Mouse (Mus musculus) forebrain, embryonic 10.5 days (tissue): ENCODE results near the gene Srsf1. TPM values are rescaled to one million over a fixed set of nuclear protein-coding genes. Genes with fewer than 3 reads are reported as not detected.

ENCODE experiments used
- DNase-seq: peaks from one replicate; pipeline ENCODE4 v3.0.0-alpha.2; 2017; ENCODE audit warnings: low spot score; ENCODE audit errors: extremely low spot score
- H3K27ac ChIP-seq: fragments of 300-500 bp; sonication (generic); 2 replicates; pipeline ENCODE4 v1.5.1; 2016; ENCODE audit warnings: mild to moderate bottlenecking
- H3K27me3 ChIP-seq: fragments of 300-500 bp; sonication (generic); 2 replicates; pipeline ENCODE4 v1.6.1; 2016; ENCODE audit warnings: mild to moderate bottlenecking; ENCODE audit not compliant: poor library complexity, severe bottlenecking
- H3K36me3 ChIP-seq: fragments of 300-500 bp; sonication (generic); replicated peaks from 2 replicates; pipeline ENCODE4 v1.6.1; 2016; ENCODE audit warnings: mild to moderate bottlenecking, moderate library complexity
- H3K4me1 ChIP-seq: fragments of 300-500 bp; sonication (generic); 2 replicates; pipeline ENCODE4 v1.6.1; 2016
- H3K4me3 ChIP-seq: fragments of 300-500 bp; sonication (generic); 2 replicates; pipeline ENCODE4 v1.5.1; 2016; ENCODE audit warnings: mild to moderate bottlenecking, moderate library complexity
- H3K9me3 ChIP-seq: fragments of 300-500 bp; sonication (generic); 2 replicates; pipeline ENCODE4 v1.6.1; 2016; ENCODE audit warnings: mild to moderate bottlenecking, moderate library complexity
- WGBS: fragments of 180-500 bp; shearing (Covaris S2); methylation state at CpG from one replicate; pipeline ENCODE4 v1.1.7; 2016; 5-methylcytosine and 5-hydroxymethylcytosine counted together
- polyA plus RNA-seq: library from polyadenylated mRNA; unstranded; fragments of >200 nt; fragmentation: Nextera tagmentation; extraction: Ambion mirVana; gene quantifications from 2 replicates; pipeline ENCODE4 v1.2.1, GENCODE M21; 2016

Gene Srsf1
- polyA plus RNA-seq, 1 experiment from 2014 or later: 404 TPM

GRCm38 (mm10) chr11:88090293-88090692 lies 43.1 kb downstream of the Srsf1 start:
- Histone ChIP-seq H3K9me3 (no peaks in the 10 kb centered on the region), H3K4me3 (no peak overlapping the region), H3K27ac (no peak overlapping the region), H3K36me3 (peaks cover 5% of the 10 kb centered on the region), H3K4me1 (peaks cover 43% of the 10 kb centered on the region), H3K27me3 (no peaks in the 10 kb centered on the region)
- 88% methylated on average over 5 of the region's 5 CpGs for WGBS
- no peak for DNase-seq

- H3K27me3 ChIP-seq: 0 out of 2 replicates have a peak, but pooled peaks cover 6% of the 10 kb centered on the region
- no peaks in the 10 kb centered on the region for H3K9me3 ChIP-seq
- peaks cover 29% of the 10 kb centered on the region for H3K4me1 ChIP-seq
- no peaks in the 10 kb centered on the region for H3K36me3 ChIP-seq
- no peak overlapping the region for H3K4me3 ChIP-seq
- no peak for DNase-seq
- no peak overlapping the region for H3K27ac ChIP-seq
- whole genome bisulfite sequencing: 88% methylated on average over 1 of the region's 1 CpGs
Observed at GRCm38 (mm10) chr11:88091949-88092348, 44.8 kb downstream of the Srsf1 start.

- peak overlapping the region; percentile 48; the same call in 1 of the 2 replicates for H3K27ac ChIP-seq
- peaks cover 22% of the 10 kb centered on the region for H3K27me3 ChIP-seq
- H3K9me3 ChIP-seq: no peaks in the 10 kb centered on the region
- peak overlapping the region; percentile 7; the same call in 1 of the 2 replicates for H3K4me3 ChIP-seq
- DNase-seq: no peak
- H3K4me1 ChIP-seq: peaks cover 55% of the 10 kb centered on the region
- peaks cover 9% of the 10 kb centered on the region for H3K36me3 ChIP-seq
- WGBS: 29% methylated on average over 4 of the region's 4 CpGs
Observed at GRCm38 (mm10) chr11:88097173-88097572, 50.0 kb downstream of the Srsf1 start.

GRCm38 (mm10) chr11:88098021-88098729 lies 51.0 kb downstream of the Srsf1 start, which contains the start of gene Cuedc1:
Cuedc1 (plus strand) TSS chr11:88098058.
- Histone ChIP-seq H3K27ac (peak within 1 kb of the TSS; percentile 100), H3K27me3 (peaks cover 22% of the 10 kb centered on the region), H3K4me1 (peaks cover 57% of the 10 kb centered on the region), H3K4me3 (peak within 1 kb of the TSS; percentile 97), H3K9me3 (no peaks in the 10 kb centered on the region), H3K36me3 (peaks cover 18% of the 10 kb centered on the region)
- no peak for DNase-seq
- 26% methylated on average over 17 of the region's 17 CpGs for WGBS

- H3K4me3 ChIP-seq: peak overlapping the region; percentile 97
- peaks cover 22% of the 10 kb centered on the region for H3K27me3 ChIP-seq
- under 1% methylated on average over 95 of the region's 95 CpGs for WGBS
- peak; percentile 78 for DNase-seq
- H3K36me3 ChIP-seq: peaks cover 23% of the 10 kb centered on the region
- H3K4me1 ChIP-seq: peaks cover 63% of the 10 kb centered on the region
- H3K27ac ChIP-seq: peak overlapping the region; percentile 100
- no peaks in the 10 kb centered on the region for H3K9me3 ChIP-seq
Observed at GRCm38 (mm10) chr11:88098787-88099598, 51.8 kb downstream of the Srsf1 start.

- WGBS: 0% methylated on average over 38 of the region's 38 CpGs
- Histone ChIP-seq H3K4me1 (peaks cover 69% of the 10 kb centered on the region), H3K36me3 (peaks cover 23% of the 10 kb centered on the region)
Observed at GRCm38 (mm10) chr11:88099599-88100023, 52.4 kb downstream of the Srsf1 start.

GRCm38 (mm10) chr11:88100170-88100569 lies 53.0 kb downstream of the Srsf1 start:
- H3K36me3 ChIP-seq: peaks cover 23% of the 10 kb centered on the region
- H3K27me3 ChIP-seq: peaks cover 22% of the 10 kb centered on the region
- H3K4me3 ChIP-seq: peak overlapping the region; percentile 97
- WGBS: 35% methylated on average over 4 of the region's 4 CpGs
- DNase-seq: no peak
- peak overlapping the region; percentile 100 for H3K27ac ChIP-seq
- H3K4me1 ChIP-seq: peaks cover 70% of the 10 kb centered on the region
- no peaks in the 10 kb centered on the region for H3K9me3 ChIP-seq

More at GRCm38 (mm10) chr11:88099599-88100023, 52.4 kb downstream of the Srsf1 start:
- Histone ChIP-seq H3K27ac (peak overlapping the region; percentile 100), H3K9me3 (no peaks in the 10 kb centered on the region), H3K4me3 (peak overlapping the region; percentile 97), H3K27me3 (peaks cover 22% of the 10 kb centered on the region)
- peak; percentile 67 for DNase-seq

Other genes starting within 250 kb of the Srsf1 start
- 0.06 and 0.14 TPM in 2 replicates for gene Lpo, start 219.1 kb upstream of the Srsf1 start, polyA plus RNA-seq
- gene Mks1, start 194.2 kb upstream of the Srsf1 start, polyA plus RNA-seq: 17.6 and 18.5 TPM in 2 replicates
- gene Epx, start 171.8 kb upstream of the Srsf1 start, polyA plus RNA-seq: not detected in 2 replicates
- gene Olfr462, start 155.1 kb upstream of the Srsf1 start, polyA plus RNA-seq: not detected in 2 replicates
- not detected in 2 replicates for gene Olfr463, start 150.0 kb upstream of the Srsf1 start, polyA plus RNA-seq
- gene Olfr464, start 126.4 kb upstream of the Srsf1 start, polyA plus RNA-seq: not detected in 2 replicates
- gene Dynll2, start 59.8 kb upstream of the Srsf1 start, polyA plus RNA-seq: 24.8 and 25.9 TPM in 2 replicates
- 61.6 and 62.6 TPM in 2 replicates for gene Vezf1, start 20.9 kb downstream of the Srsf1 start, polyA plus RNA-seq
- gene Cuedc1, start 50.7 kb downstream of the Srsf1 start, polyA plus RNA-seq: 20.0 and 24.9 TPM in 2 replicates
- 65.5 and 72.6 TPM in 2 replicates for gene Mrps23, start 157.0 kb downstream of the Srsf1 start, polyA plus RNA-seq
- 0.17 and 0.73 TPM in 2 replicates for gene Ccdc182, start 246.7 kb downstream of the Srsf1 start, polyA plus RNA-seq